Mouse (Mus musculus) heart, adult 2 months (tissue): Measurements from ENCODE around the gene Atf7ip.

Experiments
- CTCF ChIP-seq: fragments of 200-600 bp; IDR thresholded peaks from 2 replicates; pipeline ENCODE4 v1.8.1; 2022; ENCODE audit warnings: antibody characterized with exemption, mild to moderate bottlenecking, moderate library complexity
- EP300 ChIP-seq: fragments of 200-500 bp; IDR thresholded peaks from 2 replicates; pipeline ENCODE4 v1.6.1; 2011; ENCODE audit warnings: low read depth, low read length, control low read depth; ENCODE audit not compliant: insufficient read depth
- POLR2A ChIP-seq: fragments of 200-500 bp; IDR thresholded peaks from 2 replicates; pipeline ENCODE4 v1.6.1; 2011; ENCODE audit warnings: mild to moderate bottlenecking, low read depth, low read length, control low read depth; ENCODE audit not compliant: insufficient read depth

DNA sequence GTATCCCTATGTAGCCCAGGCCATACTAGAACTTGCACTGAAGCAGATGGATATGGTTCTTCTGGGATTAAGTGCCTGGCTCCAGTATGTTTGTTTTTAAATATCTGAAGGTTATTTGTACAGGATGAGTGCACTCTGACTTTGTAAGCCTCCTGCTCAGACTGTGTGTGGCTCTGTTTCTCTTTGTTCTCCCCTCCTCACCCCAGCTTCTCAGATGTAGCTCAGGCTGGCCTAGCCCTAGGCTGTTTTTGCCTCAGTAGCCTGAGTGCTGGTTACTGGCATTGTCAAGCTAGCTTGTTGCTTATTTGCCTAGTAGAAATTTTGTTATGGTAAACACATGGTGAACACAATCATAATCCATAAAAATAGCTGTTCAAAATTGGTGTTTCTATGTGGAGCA lies 15.7 kb downstream of the Atf7ip start:
- no peak for TF ChIP-seq EP300
- TF ChIP-seq CTCF = no peak
- TF ChIP-seq POLR2A = no peak
